Mouse (Mus musculus): ENCODE measurements at regions not wholly inside any gene's neighbourhood (a gene's known extent, or its start where the extent isn't known, plus 50 kb on each side); places are given as distances from the start of the nearest gene placed in this dataset.

DNA sequence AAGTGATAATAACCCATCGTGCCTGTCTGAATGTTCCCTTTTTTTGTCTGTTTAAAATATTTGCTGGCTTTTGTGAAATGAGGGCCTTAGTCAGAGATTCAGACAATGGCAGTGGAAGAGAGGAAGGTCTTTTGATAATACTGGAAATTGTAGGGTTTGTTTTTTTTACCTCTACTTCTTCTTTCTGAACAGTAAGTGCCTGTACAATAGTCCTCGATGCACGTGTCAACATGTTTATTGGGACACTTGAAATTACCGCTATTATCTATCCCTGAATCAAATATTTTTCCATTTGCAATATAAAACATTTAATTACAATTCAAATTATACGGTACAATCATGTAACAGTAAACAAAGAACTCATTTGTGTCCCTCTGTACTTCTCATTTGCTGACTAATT lies 733.5 kb downstream of the Fam19a2 start:
- TF ChIP-seq POLR2A (IDR thresholded peaks at IDR 0.05; ENCODE audit: control insufficient read depth in 1 of 2, insufficient read depth in 1 of 2, low read depth in 1 of 2, low read length in 2 of 2, poor library complexity in 1 of 2) (no peak), SIN3A (IDR thresholded peaks at IDR 0.05; ENCODE audit: low read length) (no peak), MAX (IDR thresholded peaks at IDR 0.05; ENCODE audit: low read length) (no peak), NRF1 (IDR thresholded peaks at IDR 0.05; ENCODE audit: insufficient read depth, low read depth, low read length, poor library complexity, severe bottlenecking) (no peak), MAZ (IDR thresholded peaks at IDR 0.05; ENCODE audit: low read depth, low read length) (no peak)
